Mouse (Mus musculus) limb, embryonic 14.5 days (tissue): ENCODE measurements around the gene Tcf12. TPM values are rescaled to one million over a fixed set of nuclear protein-coding genes. Genes with fewer than 3 reads are reported as not detected.

Experiments used
- ATAC-seq: fragments of 200-750 bp; cut with Nextera tagmentation; 2 replicates; pipeline ENCODE4 v1.8.0; 2017; ENCODE audit warnings: low read depth, moderate number of reproducible peaks, moderate TSS enrichment; ENCODE audit not compliant: low FRiP score
- DNase-seq: peaks from one replicate; pipeline ENCODE4 v3.0.0-alpha.2; 2015; ENCODE audit warnings: low spot score
- H3K27ac ChIP-seq: fragments of 300-500 bp; sonication (generic); replicated peaks from 2 replicates; pipeline ENCODE4 v1.5.1; 2014; ENCODE audit warnings: low read depth, mild to moderate bottlenecking, low read length, moderate library complexity, mixed read lengths
- H3K27me3 ChIP-seq: fragments of 300-500 bp; sonication (generic); 2 replicates; pipeline ENCODE4 v1.6.1; 2014; ENCODE audit warnings: low read length, mixed read lengths; ENCODE audit not compliant: control insufficient read depth, insufficient read depth
- H3K36me3 ChIP-seq: fragments of 300-500 bp; sonication (generic); 2 replicates; pipeline ENCODE4 v1.6.1; 2014; ENCODE audit warnings: mild to moderate bottlenecking, low read length, moderate library complexity, mixed read lengths; ENCODE audit not compliant: control insufficient read depth, insufficient read depth
- H3K4me1 ChIP-seq: fragments of 300-500 bp; sonication (generic); 2 replicates; pipeline ENCODE4 v1.6.1; 2014; ENCODE audit warnings: antibody characterized with exemption, low read length, mixed read lengths; ENCODE audit not compliant: control insufficient read depth, insufficient read depth
- H3K4me2 ChIP-seq: fragments of 300-500 bp; sonication (generic); replicated peaks from 2 replicates; pipeline ENCODE4 v1.6.1; 2014; ENCODE audit warnings: low read depth, mild to moderate bottlenecking, low read length, moderate library complexity; ENCODE audit not compliant: severe bottlenecking
- H3K4me3 ChIP-seq: fragments of 300-500 bp; sonication (generic); replicated peaks from 2 replicates; pipeline ENCODE4 v1.5.1; 2014; ENCODE audit warnings: low read length
- H3K9ac ChIP-seq: fragments of 300-500 bp; sonication (generic); 2 replicates; pipeline ENCODE4 v1.6.1; 2014; ENCODE audit warnings: mild to moderate bottlenecking, low read depth, low read length, moderate library complexity; ENCODE audit not compliant: severe bottlenecking
- H3K9me3 ChIP-seq: fragments of 300-500 bp; sonication (generic); 2 replicates; pipeline ENCODE4 v1.6.1; 2016; ENCODE audit warnings: low read length; ENCODE audit not compliant: control insufficient read depth
- POLR2A ChIP-seq: fragments of 200-500 bp; IDR thresholded peaks from 2 replicates; pipeline ENCODE4 v1.8.0; 2012; ENCODE audit warnings: inconsistent platforms, mild to moderate bottlenecking, moderate library complexity, borderline replicate concordance; ENCODE audit not compliant: insufficient read depth, insufficient read length; ENCODE audit errors: extremely low read depth
- WGBS: fragments of 180-500 bp; shearing (Covaris S2); extraction: QIAGEN DNeasy Blood & Tissue Kit; methylation state at CpG from one replicate; pipeline ENCODE4 v1.1.7; 2014; 5-methylcytosine and 5-hydroxymethylcytosine counted together
- polyA plus RNA-seq, 2 experiments: library from polyadenylated mRNA; depleted of rRNA in 1 of 2; stranded (reverse) in 1 of 2; unstranded in 1 of 2; fragments of >200 nt; fragmentation: Nextera tagmentation in 1 of 2; extraction: Ambion mirVana in 1 of 2; gene quantifications; 2 replicates each; pipeline versions ENCODE4 v1.2.1 to v1.2.3; 2012 to 2014

Gene Tcf12
- polyA plus RNA-seq, 2 experiments, result 111 to 158 TPM

GRCm38 (mm10) chr9:72053144-72053543 is 58.5 kb downstream of the Tcf12 start:
- 89% methylated on average over 3 of the region's 3 CpGs for WGBS
- H3K4me1 ChIP-seq, result no peaks in the 10 kb centered on the region
- no peaks in the 10 kb centered on the region for H3K9me3 ChIP-seq
- H3K9ac ChIP-seq, result no peak overlapping the region
- H3K4me3 ChIP-seq, result no peak overlapping the region
- no peak overlapping the region for H3K4me2 ChIP-seq
- H3K27ac ChIP-seq, result no peak overlapping the region
- DNase-seq (no peak), ATAC-seq (no peak)
- no peak for TF ChIP-seq POLR2A
- no peaks in the 10 kb centered on the region for H3K36me3 ChIP-seq
- no peaks in the 10 kb centered on the region for H3K27me3 ChIP-seq

- Histone ChIP-seq H3K4me2 (no peak overlapping the region), H3K4me1 (no peaks in the 10 kb centered on the region), H3K36me3 (no peaks in the 10 kb centered on the region), H3K4me3 (no peak overlapping the region), H3K9me3 (no peaks in the 10 kb centered on the region), H3K27me3 (no peaks in the 10 kb centered on the region), H3K9ac (no peak overlapping the region), H3K27ac (no peak overlapping the region)
- ATAC-seq, result no peak
- no peak for TF ChIP-seq POLR2A
- no peak for DNase-seq
Observed at GRCm38 (mm10) chr9:72040156-72040555, 71.5 kb downstream of the Tcf12 start.

- Histone ChIP-seq H3K36me3 (no peaks in the 10 kb centered on the region), H3K27ac (no peak overlapping the region), H3K4me2 (no peak overlapping the region), H3K4me3 (no peak overlapping the region), H3K4me1 (no peaks in the 10 kb centered on the region), H3K27me3 (no peaks in the 10 kb centered on the region), H3K9me3 (no peaks in the 10 kb centered on the region), H3K9ac (no peak overlapping the region)
- WGBS, result 85% methylated on average over 2 of the region's 2 CpGs
- no peak for ATAC-seq
- no peak for TF ChIP-seq POLR2A
- no peak for DNase-seq
Observed at GRCm38 (mm10) chr9:72039369-72039768, 72.3 kb downstream of the Tcf12 start.

- H3K36me3 ChIP-seq, result no peaks in the 10 kb centered on the region
- TF ChIP-seq POLR2A, result no peak
- no peak overlapping the region for H3K4me2 ChIP-seq
- no peak for DNase-seq
- H3K9ac ChIP-seq, result no peak overlapping the region
- ATAC-seq, result no peak
- no peak overlapping the region for H3K4me3 ChIP-seq
- 88% methylated on average over 2 of the region's 2 CpGs for WGBS
- no peak overlapping the region for H3K27ac ChIP-seq
- H3K27me3 ChIP-seq, result no peaks in the 10 kb centered on the region
- no peaks in the 10 kb centered on the region for H3K9me3 ChIP-seq
- H3K4me1 ChIP-seq, result no peaks in the 10 kb centered on the region
Observed at GRCm38 (mm10) chr9:72037059-72037516, 74.6 kb downstream of the Tcf12 start.

GRCm38 (mm10) chr9:72036257-72036656 is 75.4 kb downstream of the Tcf12 start:
- DNase-seq, result no peak
- no peak overlapping the region for H3K27ac ChIP-seq
- no peak overlapping the region for H3K4me2 ChIP-seq
- H3K36me3 ChIP-seq, result no peaks in the 10 kb centered on the region
- no peak for TF ChIP-seq POLR2A
- H3K4me3 ChIP-seq, result no peak overlapping the region
- no peak overlapping the region for H3K9ac ChIP-seq
- no peaks in the 10 kb centered on the region for H3K9me3 ChIP-seq
- H3K4me1 ChIP-seq, result no peaks in the 10 kb centered on the region
- no peaks in the 10 kb centered on the region for H3K27me3 ChIP-seq
- WGBS, result 81% methylated on average over 3 of the region's 3 CpGs
- ATAC-seq, result no peak

- H3K9ac ChIP-seq, result no peak overlapping the region
- peaks cover 3% of the 10 kb centered on the region; the same call in 1 of the 2 replicates for H3K4me1 ChIP-seq
- TF ChIP-seq POLR2A, result no peak
- no peaks in the 10 kb centered on the region for H3K9me3 ChIP-seq
- no peaks in the 10 kb centered on the region for H3K36me3 ChIP-seq
- no peak overlapping the region for H3K4me3 ChIP-seq
- DNase-seq (no peak), ATAC-seq (no peak)
- H3K27ac ChIP-seq, result no peak overlapping the region
- 92% methylated on average over 2 of the region's 2 CpGs for WGBS
- H3K4me2 ChIP-seq, result no peak overlapping the region
- no peaks in the 10 kb centered on the region for H3K27me3 ChIP-seq
Observed at GRCm38 (mm10) chr9:72033271-72033670, 78.4 kb downstream of the Tcf12 start.
